Mouse (Mus musculus) forebrain, postnatal 0 days (tissue): ENCODE results near the gene Grtp1. TPM values are rescaled to one million over a fixed set of nuclear protein-coding genes. Genes with fewer than 3 reads are reported as not detected.

Experiments
- ATAC-seq: fragments of 200-750 bp; cut with Nextera tagmentation; 2 replicates; pipeline ENCODE4 v1.8.0; 2017; ENCODE audit warnings: mild to moderate bottlenecking, moderate library complexity
- DNase-seq: peaks from one replicate; pipeline ENCODE4 v3.0.0-alpha.2; 2015
- H3K27ac ChIP-seq: fragments of 300-500 bp; sonication (generic); 2 replicates; pipeline ENCODE4 v1.5.1; 2014; ENCODE audit warnings: low read depth, mild to moderate bottlenecking, antibody characterized with exemption, low read length, moderate library complexity, mixed read lengths
- H3K27me3 ChIP-seq: fragments of 300-500 bp; sonication (generic); 2 replicates; pipeline ENCODE4 v1.6.1; 2014; ENCODE audit warnings: mild to moderate bottlenecking, low read length, mixed read lengths; ENCODE audit not compliant: insufficient read depth
- H3K36me3 ChIP-seq: fragments of 300-500 bp; sonication (generic); 2 replicates; pipeline ENCODE4 v1.6.1; 2014; ENCODE audit warnings: mild to moderate bottlenecking, moderate library complexity; ENCODE audit not compliant: insufficient read depth
- H3K4me1 ChIP-seq: fragments of 300-500 bp; sonication (generic); 2 replicates; pipeline ENCODE4 v1.6.1; 2014; ENCODE audit warnings: antibody characterized with exemption; ENCODE audit not compliant: insufficient read depth
- H3K4me2 ChIP-seq: fragments of 300-500 bp; sonication (generic); 2 replicates; pipeline ENCODE4 v1.6.1; 2014; ENCODE audit warnings: low read depth, mild to moderate bottlenecking, moderate library complexity
- H3K4me3 ChIP-seq: fragments of 300-500 bp; sonication (generic); 2 replicates; pipeline ENCODE4 v1.5.1; 2014; ENCODE audit warnings: low read depth, low read length, mixed read lengths
- H3K9ac ChIP-seq: fragments of 300-500 bp; sonication (generic); 2 replicates; pipeline ENCODE4 v1.6.1; 2014; ENCODE audit warnings: mild to moderate bottlenecking
- H3K9me3 ChIP-seq: fragments of 300-500 bp; sonication (generic); 2 replicates; pipeline ENCODE4 v1.6.1; 2016; ENCODE audit warnings: low read length
- CTCF ChIP-seq: sonication (generic); IDR thresholded peaks from 2 replicates; pipeline ENCODE4 v1.5.1; 2016; ENCODE audit warnings: antibody characterized with exemption, control low read depth, low read depth
- WGBS: fragments of 180-500 bp; shearing (Covaris S2); extraction: QIAGEN DNeasy Blood & Tissue Kit; methylation state at CpG from one replicate; pipeline ENCODE4 v1.1.7; 2014; 5-methylcytosine and 5-hydroxymethylcytosine counted together
- microRNA counts: library from miRNA; unstranded; fragments of <30 nt; microRNA quantifications from one replicate; lab custom pipeline; 2015
- microRNA-seq, 2 experiments: library from miRNA; unstranded; fragments of <30 nt; microRNA quantifications; one replicate each; pipeline ENCODE4; 2016
- polyA plus RNA-seq: library from polyadenylated mRNA; unstranded; fragments of >200 nt; fragmentation: Nextera tagmentation; extraction: Ambion mirVana; gene quantifications from 2 replicates; pipeline ENCODE4 v1.2.1, GENCODE M21; 2015
- total RNA-seq: library from RNA; depleted of rRNA; stranded (reverse); fragments of >200 nt; gene quantifications from 2 replicates; pipeline ENCODE4 v1.2.3, GENCODE M21; 2014; rRNA removed

Grtp1 gene
- total and polyA plus RNA-seq, 2 experiments from 2014 or later: 10.8 to 17.2 TPM

- Histone ChIP-seq H3K36me3 (peaks cover 66% of the 10 kb centered on the region), H3K9me3 (no peaks in the 10 kb centered on the region), H3K27me3 (no peaks in the 10 kb centered on the region), H3K4me2 (no peak overlapping the region), H3K27ac (no peak overlapping the region), H3K4me1 (no peaks in the 10 kb centered on the region), H3K4me3 (no peak overlapping the region), H3K9ac (no peak overlapping the region)
- WGBS: 96% methylated on average over 8 of the region's 8 CpGs
- ATAC-seq (no peak), DNase-seq (no peak)
- TF ChIP-seq CTCF: no peak
These were observed 75.5 kb downstream of the Grtp1 start for GRCm38 (mm10) chr8:13124897-13125296.

- H3K36me3 ChIP-seq: peaks cover 58% of the 10 kb centered on the region
- no peaks in the 10 kb centered on the region for H3K4me1 ChIP-seq
- WGBS: 94% methylated on average over 7 of the region's 7 CpGs
- H3K4me3 ChIP-seq: no peak overlapping the region
- H3K27ac ChIP-seq: no peak overlapping the region
- no peaks in the 10 kb centered on the region for H3K9me3 ChIP-seq
- DNase-seq (no peak), ATAC-seq (no peak)
- no peak overlapping the region for H3K9ac ChIP-seq
- TF ChIP-seq CTCF: no peak
- H3K27me3 ChIP-seq: no peaks in the 10 kb centered on the region
- no peak overlapping the region for H3K4me2 ChIP-seq
These were observed 77.5 kb downstream of the Grtp1 start for GRCm38 (mm10) chr8:13122887-13123421.

MicroRNA genes within 50 kb of the gene (microRNA counts, 519-probe panel; counts per million panel counts)
- microRNA mmu-miR-1968 (lab: Ali Mortazavi, UCI): not detected

Small RNA genes lying within 50 kb of the gene (microRNA-seq; reads per million reads assigned to microRNA genes)
- gene Mir1968 (18.2 to 22.0 reads per million in 2 experiments), gene Mir7065 (0 to 0.24 reads per million in 2 experiments)

Other genes starting within 250 kb of the Grtp1 start
- 0.08 and 0.33 TPM in 2 replicates for gene F7, start 174.6 kb downstream of the Grtp1 start, total RNA-seq
- 0.08 and 0.15 TPM in 2 replicates for gene F7, start 174.6 kb downstream of the Grtp1 start, polyA plus RNA-seq
- gene F10, start 163.3 kb downstream of the Grtp1 start, total RNA-seq: 0.15 and 0.33 TPM in 2 replicates
- gene F10, start 163.3 kb downstream of the Grtp1 start, polyA plus RNA-seq: 0.16 and 0.25 TPM in 2 replicates
- gene Proz, start 139.7 kb downstream of the Grtp1 start, total RNA-seq: 0.24 TPM in 1 of 2 replicates, not detected in the other
- gene Proz, start 139.7 kb downstream of the Grtp1 start, polyA plus RNA-seq: 0.91 TPM in 2 replicates
- gene Pcid2, start 95.2 kb downstream of the Grtp1 start, total RNA-seq: 27.1 and 30.3 TPM in 2 replicates
- 25.8 and 32.2 TPM in 2 replicates for gene Pcid2, start 95.2 kb downstream of the Grtp1 start, polyA plus RNA-seq
- 72.6 and 101 TPM in 2 replicates for gene Cul4a, start 95.0 kb downstream of the Grtp1 start, total RNA-seq
- 52.8 and 59.4 TPM in 2 replicates for gene Cul4a, start 95.0 kb downstream of the Grtp1 start, polyA plus RNA-seq
- 270 and 295 TPM in 2 replicates for gene Lamp1, start 41.5 kb downstream of the Grtp1 start, total RNA-seq
- 356 and 373 TPM in 2 replicates for gene Lamp1, start 41.5 kb downstream of the Grtp1 start, polyA plus RNA-seq
- gene Adprhl1, start 53.5 kb upstream of the Grtp1 start, total RNA-seq: 0.67 and 1.2 TPM in 2 replicates
- not detected in 2 replicates for gene Adprhl1, start 53.5 kb upstream of the Grtp1 start, polyA plus RNA-seq
- gene Dcun1d2, start 87.5 kb upstream of the Grtp1 start, total RNA-seq: 33.7 and 34.3 TPM in 2 replicates
- gene Dcun1d2, start 87.5 kb upstream of the Grtp1 start, polyA plus RNA-seq: 24.2 and 27.2 TPM in 2 replicates
- 21.1 and 24.9 TPM in 2 replicates for gene Tmco3, start 87.6 kb upstream of the Grtp1 start, total RNA-seq
- 13.9 and 25.9 TPM in 2 replicates for gene Tmco3, start 87.6 kb upstream of the Grtp1 start, polyA plus RNA-seq
- 80.4 and 81.5 TPM in 2 replicates for gene Tfdp1, start 138.1 kb upstream of the Grtp1 start, total RNA-seq
- gene Tfdp1, start 138.1 kb upstream of the Grtp1 start, polyA plus RNA-seq: 80.8 and 96.8 TPM in 2 replicates
- gene Atp4b, start 196.2 kb upstream of the Grtp1 start, total RNA-seq: not detected in 2 replicates
- gene Atp4b, start 196.2 kb upstream of the Grtp1 start, polyA plus RNA-seq: not detected in 2 replicates
- 0.14 TPM in 1 of 2 replicates, not detected in the other for gene Grk1, start 204.5 kb upstream of the Grtp1 start, total RNA-seq
- 0.02 TPM in 1 of 2 replicates, not detected in the other for gene Grk1, start 204.5 kb upstream of the Grtp1 start, polyA plus RNA-seq
- gene Tmem255b, start 234.6 kb upstream of the Grtp1 start, total RNA-seq: 1.0 and 1.2 TPM in 2 replicates
- gene Tmem255b, start 234.6 kb upstream of the Grtp1 start, polyA plus RNA-seq: 1.3 and 1.6 TPM in 2 replicates